Mouse (Mus musculus): ENCODE measurements around the gene Zcchc8. TPM values are rescaled to one million over a fixed set of nuclear protein-coding genes. Genes with fewer than 3 reads are reported as not detected.

The Zcchc8 gene
- polyA plus RNA-seq, 1 experiment from 2014 or later = 83.6 TPM

DNA sequence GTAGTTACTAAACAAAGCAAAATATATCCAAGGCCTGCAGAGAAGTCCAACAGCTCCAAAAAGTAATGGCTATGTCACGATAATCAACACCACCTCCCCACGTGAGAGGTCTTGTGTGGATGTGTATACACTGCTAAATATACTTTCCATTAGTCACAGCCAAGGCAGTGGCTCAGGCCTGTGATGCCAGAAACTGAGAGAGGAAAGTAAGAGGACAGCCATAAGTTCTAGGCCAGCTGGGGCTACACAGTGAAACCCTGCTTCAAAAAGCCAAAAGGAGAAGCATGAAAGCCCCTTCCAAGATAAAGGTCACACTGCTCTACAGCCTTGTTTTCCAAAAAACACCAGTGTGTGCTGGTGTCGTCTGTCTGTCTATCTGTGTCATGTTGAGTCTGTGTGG, 59.3 kb downstream of the Zcchc8 start:
- H3K27ac ChIP-seq = no peak overlapping the region
- H3K9me3 ChIP-seq = no peaks in the 10 kb centered on the region
- H3K4me2 ChIP-seq (replicated peaks) = no peak overlapping the region
- H3K27me3 ChIP-seq = no peaks in the 10 kb centered on the region
- H3K4me3 ChIP-seq (replicated peaks) = no peak overlapping the region
- ATAC-seq = no peak
- WGBS = 87% methylated on average over 3 of the region's 3 CpGs
- H3K9ac ChIP-seq (replicated peaks) = no peak overlapping the region
- no peaks in the 10 kb centered on the region for H3K36me3 ChIP-seq
- H3K4me1 ChIP-seq (replicated peaks) = 0 out of 2 replicates have a peak, but pooled peaks cover 5% of the 10 kb centered on the region

DNA sequence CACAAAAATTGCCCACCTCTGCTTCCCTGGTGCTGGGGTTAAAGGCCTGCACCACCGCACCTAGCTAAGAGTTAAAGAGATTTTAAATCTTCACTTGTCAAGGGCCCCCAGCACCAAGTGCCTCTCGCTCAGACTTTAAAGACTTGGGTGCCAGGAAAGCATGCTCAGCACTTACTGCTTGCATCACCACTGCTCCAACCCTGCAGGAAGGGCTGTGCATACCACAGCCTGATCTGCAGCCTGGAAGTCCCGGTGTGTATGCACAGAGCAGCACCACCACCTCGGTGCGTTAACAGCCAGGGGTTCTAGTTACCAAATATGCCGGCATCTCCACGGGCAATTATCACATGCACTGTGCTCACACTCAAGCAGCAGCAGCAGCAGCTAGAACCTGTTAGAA, 63.2 kb downstream of the Zcchc8 start:
- Histone ChIP-seq H3K4me2 (replicated peaks) (no peak overlapping the region), H3K9ac (replicated peaks) (no peak overlapping the region), H3K4me3 (replicated peaks) (no peak overlapping the region), H3K9me3 (no peaks in the 10 kb centered on the region), H3K27ac (no peak overlapping the region), H3K4me1 (replicated peaks) (0 out of 2 replicates have a peak, but pooled peaks cover 7% of the 10 kb centered on the region), H3K27me3 (no peaks in the 10 kb centered on the region), H3K36me3 (peaks cover 20% of the 10 kb centered on the region)
- WGBS = 89% methylated on average over 7 of the region's 7 CpGs
- ATAC-seq = no peak

DNA sequence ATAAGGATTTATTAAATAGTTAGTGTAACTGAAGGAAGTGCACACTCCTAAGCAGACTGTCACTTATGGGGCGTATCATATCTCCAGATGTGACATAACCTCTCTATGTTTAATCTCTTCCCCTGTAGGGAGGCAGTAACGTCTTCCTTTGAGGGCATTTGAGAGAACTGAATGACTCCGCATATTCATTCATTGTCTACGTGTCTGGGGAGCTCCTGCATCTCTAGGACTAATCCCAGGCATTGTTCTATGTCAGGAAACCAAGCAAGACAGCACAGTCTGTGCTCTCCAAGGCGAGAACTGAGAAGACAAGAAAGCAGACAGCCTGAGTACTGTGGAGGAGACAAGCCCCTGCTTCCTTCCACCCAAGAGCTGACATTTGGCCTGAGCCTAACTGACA, 66.0 kb downstream of the Zcchc8 start:
- 0 out of 2 replicates have a peak, but pooled peaks cover 7% of the 10 kb centered on the region for H3K4me1 ChIP-seq (replicated peaks)
- H3K4me2 ChIP-seq (replicated peaks) = no peak overlapping the region
- no peak overlapping the region for H3K9ac ChIP-seq (replicated peaks)
- no peaks in the 10 kb centered on the region for H3K27me3 ChIP-seq
- WGBS = 19% methylated on average over 5 of the region's 5 CpGs
- H3K27ac ChIP-seq = peak overlapping the region; percentile 35; the same call in 1 of the 2 replicates
- H3K36me3 ChIP-seq = peaks cover 31% of the 10 kb centered on the region
- no peaks in the 10 kb centered on the region for H3K9me3 ChIP-seq
- H3K4me3 ChIP-seq (replicated peaks) = no peak overlapping the region
- ATAC-seq = no peak

DNA sequence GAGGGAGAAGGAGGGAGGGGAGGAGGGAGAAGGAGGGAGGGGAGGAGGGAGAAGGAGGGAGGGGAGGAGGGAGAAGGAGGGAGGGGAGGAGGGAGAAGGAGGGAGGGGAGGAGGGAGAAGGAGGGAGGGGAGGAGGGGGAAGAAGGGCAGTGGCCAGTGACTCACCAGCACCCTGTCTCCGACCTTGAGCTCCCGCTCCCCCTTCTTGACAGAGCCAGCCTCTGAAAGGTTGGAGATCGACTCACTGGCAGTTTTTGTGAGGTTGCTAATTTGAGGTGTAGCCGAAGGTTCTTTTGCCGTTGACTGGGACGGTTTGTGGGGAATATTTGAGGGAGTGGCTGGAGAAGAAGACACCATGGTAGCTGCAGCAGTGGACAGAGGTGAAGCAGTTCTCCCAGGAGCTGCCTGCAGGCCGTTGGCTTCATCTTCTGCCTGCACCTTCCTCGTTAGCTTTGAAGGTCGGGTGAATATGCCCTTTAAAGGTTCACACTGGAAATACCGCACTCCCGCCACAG, 67.6 kb downstream of the Zcchc8 start:
- no peak for ATAC-seq
- no peak overlapping the region for H3K9ac ChIP-seq (replicated peaks)
- H3K27ac ChIP-seq = no peak overlapping the region
- no peaks in the 10 kb centered on the region for H3K9me3 ChIP-seq
- H3K4me2 ChIP-seq (replicated peaks) = no peak overlapping the region
- H3K4me1 ChIP-seq (replicated peaks) = 0 out of 2 replicates have a peak, but pooled peaks cover 2% of the 10 kb centered on the region
- H3K4me3 ChIP-seq (replicated peaks) = no peak overlapping the region
- H3K27me3 ChIP-seq = no peaks in the 10 kb centered on the region
- WGBS = 93% methylated on average over 11 of the region's 11 CpGs
- peaks cover 34% of the 10 kb centered on the region for H3K36me3 ChIP-seq

DNA sequence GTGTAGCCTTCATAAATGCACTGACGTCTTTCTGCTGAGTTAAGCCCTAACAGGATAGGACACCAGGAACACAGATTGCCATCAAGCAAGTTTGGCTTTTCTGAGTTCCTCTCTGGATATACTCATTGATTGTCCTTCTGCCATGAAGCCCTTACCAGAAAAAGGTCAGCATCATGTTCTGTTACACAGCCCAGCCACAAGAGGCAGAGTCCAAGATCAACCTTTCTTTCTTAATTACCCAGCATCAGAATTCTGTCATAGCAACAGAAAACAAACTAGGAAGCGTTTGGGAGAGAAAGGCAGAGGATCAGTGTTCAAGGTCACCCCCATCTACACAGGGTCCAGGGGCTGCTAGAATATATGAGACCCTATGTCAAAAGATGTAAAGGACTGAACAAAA, 70.1 kb downstream of the Zcchc8 start:
- Histone ChIP-seq H3K9ac (replicated peaks) (no peak overlapping the region), H3K27me3 (no peaks in the 10 kb centered on the region), H3K4me3 (replicated peaks) (no peak overlapping the region), H3K4me2 (replicated peaks) (no peak overlapping the region), H3K27ac (no peak overlapping the region), H3K36me3 (peaks cover 56% of the 10 kb centered on the region), H3K9me3 (no peaks in the 10 kb centered on the region), H3K4me1 (replicated peaks) (0 out of 2 replicates have a peak, but pooled peaks cover 2% of the 10 kb centered on the region)
- WGBS = 83% methylated on average over 2 of the region's 2 CpGs
- ATAC-seq = no peak

Other genes starting within 250 kb of the Zcchc8 start
- 0.15 and 0.28 TPM in 2 replicates for gene Lrrc43, start 231.8 kb downstream of the Zcchc8 start, polyA plus RNA-seq (2015; fragmentation: Nextera tagmentation; extraction: Ambion mirVana)
- not detected in 2 replicates for gene Il31, start 231.6 kb downstream of the Zcchc8 start, polyA plus RNA-seq (2015; fragmentation: Nextera tagmentation; extraction: Ambion mirVana)
- gene B3gnt4, start 210.6 kb downstream of the Zcchc8 start, polyA plus RNA-seq (2015; fragmentation: Nextera tagmentation; extraction: Ambion mirVana) = 1.5 TPM in 2 replicates
- 131 and 135 TPM in 2 replicates for gene Diablo, start 196.9 kb downstream of the Zcchc8 start, polyA plus RNA-seq (2015; fragmentation: Nextera tagmentation; extraction: Ambion mirVana)
- gene Gm49027, start 195.6 kb downstream of the Zcchc8 start, polyA plus RNA-seq (2015; fragmentation: Nextera tagmentation; extraction: Ambion mirVana) = 1.1 and 1.5 TPM in 2 replicates
- gene Vps33a, start 148.1 kb downstream of the Zcchc8 start, polyA plus RNA-seq (2015; fragmentation: Nextera tagmentation; extraction: Ambion mirVana) = 37.9 and 40.6 TPM in 2 replicates
- 81.1 and 81.2 TPM in 2 replicates for gene Clip1, start 36.5 kb downstream of the Zcchc8 start, polyA plus RNA-seq (2015; fragmentation: Nextera tagmentation; extraction: Ambion mirVana)
- 173 and 184 TPM in 2 replicates for gene Rsrc2, start 28.3 kb upstream of the Zcchc8 start, polyA plus RNA-seq (2015; fragmentation: Nextera tagmentation; extraction: Ambion mirVana)
- 14.8 TPM in 2 replicates for gene Kntc1, start 28.6 kb upstream of the Zcchc8 start, polyA plus RNA-seq (2015; fragmentation: Nextera tagmentation; extraction: Ambion mirVana)
- gene Hcar2, start 144.4 kb upstream of the Zcchc8 start, polyA plus RNA-seq (2015; fragmentation: Nextera tagmentation; extraction: Ambion mirVana) = not detected in 2 replicates
- 0.08 and 0.30 TPM in 2 replicates for gene Hcar1, start 158.9 kb upstream of the Zcchc8 start, polyA plus RNA-seq (2015; fragmentation: Nextera tagmentation; extraction: Ambion mirVana)
- 145 and 162 TPM in 2 replicates for gene Denr, start 186.1 kb upstream of the Zcchc8 start, polyA plus RNA-seq (2015; fragmentation: Nextera tagmentation; extraction: Ambion mirVana)
- gene Gm43518, start 206.3 kb upstream of the Zcchc8 start, polyA plus RNA-seq (2015; fragmentation: Nextera tagmentation; extraction: Ambion mirVana) = 3.3 and 4.3 TPM in 2 replicates
- 5.1 and 8.0 TPM in 2 replicates for gene Ccdc62, start 209.6 kb upstream of the Zcchc8 start, polyA plus RNA-seq (2015; fragmentation: Nextera tagmentation; extraction: Ambion mirVana)